Mouse (Mus musculus) intestine, embryonic 16.5 days (tissue): ENCODE measurements around the gene Rag1. TPM values are rescaled to one million over a fixed set of nuclear protein-coding genes. Genes with fewer than 3 reads are reported as not detected.
A peak's percentile ranks its signal among the peaks of the same experiment; 100 is the strongest.

Experiments used
- ATAC-seq: fragments of 200-750 bp; cut with Nextera tagmentation; 2 replicates; pipeline ENCODE4 v1.8.0; 2017; ENCODE audit warnings: moderate TSS enrichment, moderate library complexity
- H3K27ac ChIP-seq: fragments of 300-500 bp; sonication (generic); 2 replicates; pipeline ENCODE4 v1.5.1; 2014; ENCODE audit warnings: mild to moderate bottlenecking, low read length
- H3K27me3 ChIP-seq: fragments of 300-500 bp; sonication (generic); replicated peaks from 2 replicates; pipeline ENCODE4 v1.6.1; 2014; ENCODE audit warnings: low read length, control low read depth, mixed read lengths; ENCODE audit not compliant: control insufficient read depth, insufficient read depth
- H3K36me3 ChIP-seq: fragments of 300-500 bp; sonication (generic); 2 replicates; pipeline ENCODE4 v1.6.1; 2014; ENCODE audit warnings: low read length, control low read depth; ENCODE audit not compliant: control insufficient read depth, insufficient read depth
- H3K4me1 ChIP-seq: fragments of 300-500 bp; sonication (generic); 2 replicates; pipeline ENCODE4 v1.6.1; 2014; ENCODE audit warnings: low read length, control low read depth, mixed read lengths; ENCODE audit not compliant: control insufficient read depth, insufficient read depth
- H3K4me2 ChIP-seq: fragments of 300-500 bp; sonication (generic); 2 replicates; pipeline ENCODE4 v1.6.1; 2014; ENCODE audit warnings: low read depth, low read length, control low read depth
- H3K4me3 ChIP-seq: fragments of 300-500 bp; sonication (generic); 2 replicates; pipeline ENCODE4 v1.5.1; 2014; ENCODE audit warnings: mild to moderate bottlenecking, low read length
- H3K9ac ChIP-seq: fragments of 300-500 bp; sonication (generic); 2 replicates; pipeline ENCODE4 v1.6.1; 2014; ENCODE audit warnings: low read depth, low read length
- H3K9me3 ChIP-seq: fragments of 300-500 bp; sonication (generic); 2 replicates; pipeline ENCODE4 v1.6.1; 2016; ENCODE audit warnings: low read length, control low read depth; ENCODE audit not compliant: control insufficient read depth
- WGBS: fragments of 180-500 bp; shearing (Covaris S2); extraction: QIAGEN DNeasy Blood & Tissue Kit; methylation state at CpG from one replicate; pipeline ENCODE4 v1.1.7; 2014; 5-methylcytosine and 5-hydroxymethylcytosine counted together
- polyA plus RNA-seq: library from polyadenylated mRNA; unstranded; fragments of >200 nt; fragmentation: Nextera tagmentation; extraction: Ambion mirVana; gene quantifications from 2 replicates; pipeline ENCODE4 v1.2.1, GENCODE M21; 2015

Gene Rag1
- polyA plus RNA-seq, 1 experiment from 2014 or later: 0.01 TPM

- 89% methylated on average over 2 of the region's 2 CpGs for WGBS
- H3K27me3 ChIP-seq: no peaks in the 10 kb centered on the region
- ATAC-seq: no peak
- H3K27ac ChIP-seq: no peak overlapping the region
- no peak overlapping the region for H3K4me3 ChIP-seq
- no peak overlapping the region for H3K9ac ChIP-seq
- H3K4me1 ChIP-seq: no peaks in the 10 kb centered on the region
- no peak overlapping the region for H3K4me2 ChIP-seq
- no peaks in the 10 kb centered on the region for H3K36me3 ChIP-seq
- H3K9me3 ChIP-seq: no peaks in the 10 kb centered on the region
These were observed 26.3 kb downstream of the Rag1 start for GRCm38 (mm10) chr2:101623042-101623441.

GRCm38 (mm10) chr2:101621611-101622010 is 27.7 kb downstream of the Rag1 start:
- Histone ChIP-seq H3K9me3 (no peaks in the 10 kb centered on the region), H3K27ac (no peak overlapping the region), H3K4me2 (no peak overlapping the region), H3K4me3 (no peak overlapping the region), H3K4me1 (no peaks in the 10 kb centered on the region), H3K27me3 (no peaks in the 10 kb centered on the region), H3K9ac (no peak overlapping the region), H3K36me3 (no peaks in the 10 kb centered on the region)
- 78% methylated on average over 7 of the region's 7 CpGs for WGBS
- ATAC-seq: no peak

GRCm38 (mm10) chr2:101620899-101621298 is 28.4 kb downstream of the Rag1 start:
- Histone ChIP-seq H3K4me2 (no peak overlapping the region), H3K9ac (no peak overlapping the region), H3K9me3 (no peaks in the 10 kb centered on the region), H3K4me1 (no peaks in the 10 kb centered on the region), H3K36me3 (no peaks in the 10 kb centered on the region), H3K27ac (no peak overlapping the region), H3K4me3 (no peak overlapping the region), H3K27me3 (no peaks in the 10 kb centered on the region)
- no peak for ATAC-seq
- 63% methylated on average over 3 of the region's 3 CpGs for WGBS

GRCm38 (mm10) chr2:101618373-101618772 is 30.9 kb downstream of the Rag1 start:
- no peak for ATAC-seq
- no peaks in the 10 kb centered on the region for H3K36me3 ChIP-seq
- no peaks in the 10 kb centered on the region for H3K27me3 ChIP-seq
- H3K4me1 ChIP-seq: no peaks in the 10 kb centered on the region
- no peak overlapping the region for H3K4me3 ChIP-seq
- WGBS: 85% methylated on average over 4 of the region's 4 CpGs
- H3K9ac ChIP-seq: no peak overlapping the region
- no peak overlapping the region for H3K4me2 ChIP-seq
- no peak overlapping the region for H3K27ac ChIP-seq
- H3K9me3 ChIP-seq: no peaks in the 10 kb centered on the region

- H3K27me3 ChIP-seq: no peaks in the 10 kb centered on the region
- H3K27ac ChIP-seq: no peak overlapping the region
- no peak for ATAC-seq
- no peak overlapping the region for H3K9ac ChIP-seq
- no peak overlapping the region for H3K4me3 ChIP-seq
- H3K4me2 ChIP-seq: no peak overlapping the region
- H3K36me3 ChIP-seq: no peaks in the 10 kb centered on the region
- no peaks in the 10 kb centered on the region for H3K4me1 ChIP-seq
- H3K9me3 ChIP-seq: no peaks in the 10 kb centered on the region
- 66% methylated on average over 10 of the region's 10 CpGs for WGBS
These were observed 33.6 kb downstream of the Rag1 start for GRCm38 (mm10) chr2:101615464-101616305.

- H3K27me3 ChIP-seq: no peaks in the 10 kb centered on the region
- no peak overlapping the region for H3K4me2 ChIP-seq
- 87% methylated on average over 3 of the region's 3 CpGs for WGBS
- no peaks in the 10 kb centered on the region for H3K9me3 ChIP-seq
- no peaks in the 10 kb centered on the region for H3K4me1 ChIP-seq
- ATAC-seq: no peak
- H3K27ac ChIP-seq: no peak overlapping the region
- no peak overlapping the region for H3K4me3 ChIP-seq
- no peak overlapping the region for H3K9ac ChIP-seq
- no peaks in the 10 kb centered on the region for H3K36me3 ChIP-seq
These were observed 38.4 kb downstream of the Rag1 start for GRCm38 (mm10) chr2:101610861-101611260.

- Histone ChIP-seq H3K9ac (no peak overlapping the region), H3K27ac (no peak overlapping the region), H3K4me1 (no peaks in the 10 kb centered on the region), H3K4me2 (no peak overlapping the region), H3K36me3 (no peaks in the 10 kb centered on the region), H3K27me3 (no peaks in the 10 kb centered on the region), H3K4me3 (no peak overlapping the region), H3K9me3 (no peaks in the 10 kb centered on the region)
- 72% methylated on average over 7 of the region's 7 CpGs for WGBS
- ATAC-seq: no peak
These were observed 40.9 kb downstream of the Rag1 start for GRCm38 (mm10) chr2:101608232-101608894.

GRCm38 (mm10) chr2:101603099-101603498 is 46.2 kb downstream of the Rag1 start:
- Histone ChIP-seq H3K4me2 (no peak overlapping the region), H3K4me1 (no peaks in the 10 kb centered on the region), H3K4me3 (no peak overlapping the region), H3K27ac (no peak overlapping the region), H3K9me3 (no peaks in the 10 kb centered on the region), H3K27me3 (no peaks in the 10 kb centered on the region), H3K9ac (no peak overlapping the region), H3K36me3 (no peaks in the 10 kb centered on the region)
- ATAC-seq: no peak
- 88% methylated on average over 1 of the region's 1 CpGs for WGBS

- WGBS: 35% methylated on average over 8 of the region's 8 CpGs
- no peaks in the 10 kb centered on the region for H3K36me3 ChIP-seq
- no peak for ATAC-seq
- H3K27ac ChIP-seq: 0 out of 2 replicates have a peak overlapping the region, but pooled peaks have one; percentile 9
- no peak overlapping the region for H3K4me3 ChIP-seq
- no peaks in the 10 kb centered on the region for H3K9me3 ChIP-seq
- no peak overlapping the region for H3K9ac ChIP-seq
- H3K4me2 ChIP-seq: no peak overlapping the region
- H3K4me1 ChIP-seq: no peaks in the 10 kb centered on the region
- no peaks in the 10 kb centered on the region for H3K27me3 ChIP-seq
These were observed 48.6 kb downstream of the Rag1 start for GRCm38 (mm10) chr2:101600703-101601102.
